Mouse (Mus musculus): ENCODE measurements at regions not wholly inside any gene's neighbourhood (a gene's known extent, or its start where the extent isn't known, plus 50 kb on each side); places are given as distances from the start of the nearest gene placed in this dataset.

GRCm38 (mm10) chr13:40509290-40509689, 148.0 kb upstream of the Ofcc1 start:
- no peak for DNase-seq (ENCODE audit: low read depth, low spot score)

DNA sequence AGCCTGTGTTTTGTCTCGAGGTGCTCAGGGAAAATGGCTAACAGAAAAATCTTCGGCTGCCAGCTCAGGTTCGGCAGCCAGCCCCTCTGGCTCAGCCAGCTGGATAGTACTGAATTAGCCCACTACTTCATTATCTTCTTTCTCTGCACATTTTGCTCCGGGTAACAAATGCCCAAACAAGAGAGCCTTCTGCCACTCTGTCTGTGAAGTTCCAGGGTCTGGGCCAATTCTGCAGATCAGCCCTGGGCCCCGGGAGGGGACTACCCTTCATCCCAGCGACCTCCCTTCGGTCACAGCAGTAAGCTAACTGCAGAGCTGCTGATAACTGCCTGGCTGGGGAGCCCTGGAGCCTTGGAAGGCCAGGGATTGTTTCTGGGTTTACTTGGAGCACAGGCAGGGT, 119.6 kb upstream of the Ofcc1 start:
- DNase-seq (ENCODE audit: low read depth, low spot score), result no peak

GRCm38 (mm10) chr13:40472683-40473082, 111.4 kb upstream of the Ofcc1 start:
- no peak for DNase-seq (ENCODE audit: low read depth, low spot score)

- no peak for DNase-seq (ENCODE audit: low read depth, low spot score)
Measured at GRCm38 (mm10) chr13:40469162-40469561, 107.9 kb upstream of the Ofcc1 start.

GRCm38 (mm10) chr13:40453360-40453759, 92.1 kb upstream of the Ofcc1 start:
- DNase-seq (ENCODE audit: low read depth, low spot score), result no peak

DNA sequence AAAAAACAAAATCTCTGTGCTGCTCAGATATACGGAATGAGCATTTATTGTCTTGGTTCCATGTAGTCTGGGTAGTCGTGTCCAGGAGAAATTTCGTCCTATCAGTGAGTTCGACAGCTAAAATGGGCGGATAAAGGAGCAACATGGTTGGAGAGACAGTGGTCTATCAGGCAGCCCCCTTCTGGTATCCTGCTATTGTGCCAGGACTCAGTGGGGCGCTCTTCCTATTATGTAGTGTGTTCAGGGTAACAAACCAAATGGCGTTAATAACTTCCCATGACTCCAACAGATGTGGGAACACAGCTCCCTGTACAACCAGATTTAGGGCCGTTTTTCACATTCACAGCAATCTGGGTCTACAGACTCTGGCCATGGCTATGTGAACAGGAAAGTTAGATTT, 68.6 kb upstream of the Ofcc1 start:
- no peak for DNase-seq (ENCODE audit: low read depth, low spot score)

GRCm38 (mm10) chr13:40423051-40423450, 61.8 kb upstream of the Ofcc1 start:
- no peak for DNase-seq (ENCODE audit: low read depth, low spot score)

DNA sequence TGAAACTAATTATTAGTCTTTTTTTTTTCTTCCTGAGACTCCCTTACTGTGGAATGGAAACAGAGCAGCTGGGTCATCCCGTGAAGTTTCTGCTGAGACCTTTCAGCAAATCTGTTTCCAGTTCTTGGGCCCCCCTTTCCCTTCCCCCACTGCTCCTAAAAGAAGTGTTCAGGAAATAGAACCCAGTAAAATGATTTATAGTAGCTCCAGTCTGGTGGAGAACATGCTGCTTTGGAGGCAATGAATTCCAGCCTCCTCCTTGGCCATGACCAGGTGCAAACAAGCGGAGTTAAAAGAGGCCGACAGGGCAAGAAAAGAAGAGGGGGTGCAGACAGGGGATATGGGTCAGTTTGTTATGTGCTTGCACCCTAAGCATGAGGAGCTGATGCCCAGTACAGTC, 56.6 kb upstream of the Ofcc1 start:
- no peak for DNase-seq (ENCODE audit: low read depth, low spot score)

DNA sequence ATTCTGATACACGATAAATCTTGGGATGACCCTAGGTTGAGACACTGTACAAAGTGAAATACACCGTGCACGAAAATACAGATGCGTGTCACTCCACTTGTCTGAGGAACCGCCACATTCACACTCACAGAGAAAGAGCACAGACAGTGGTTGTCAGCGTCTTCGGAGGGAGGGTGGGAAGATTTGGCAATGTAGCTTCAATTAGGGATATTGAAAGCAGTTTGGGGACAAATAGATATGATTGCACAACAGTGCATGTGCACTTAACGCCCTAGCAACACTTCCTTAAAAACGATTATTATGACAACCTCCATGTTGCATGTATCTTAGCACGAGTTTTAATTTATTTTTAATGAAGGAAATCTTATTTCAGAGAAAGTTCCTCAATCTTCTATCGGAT, 51.8 kb upstream of the Ofcc1 start:
- no peak for DNase-seq (ENCODE audit: low read depth, low spot score)
